Mouse (Mus musculus): ENCODE data around the gene Fam13c.

The Fam13c gene

GRCm38 (mm10) chr10:70599126-70599924 lies 159.0 kb downstream of the Fam13c start:
- DNase-seq (ENCODE audit: low spot score), result peak; percentile 90

DNA sequence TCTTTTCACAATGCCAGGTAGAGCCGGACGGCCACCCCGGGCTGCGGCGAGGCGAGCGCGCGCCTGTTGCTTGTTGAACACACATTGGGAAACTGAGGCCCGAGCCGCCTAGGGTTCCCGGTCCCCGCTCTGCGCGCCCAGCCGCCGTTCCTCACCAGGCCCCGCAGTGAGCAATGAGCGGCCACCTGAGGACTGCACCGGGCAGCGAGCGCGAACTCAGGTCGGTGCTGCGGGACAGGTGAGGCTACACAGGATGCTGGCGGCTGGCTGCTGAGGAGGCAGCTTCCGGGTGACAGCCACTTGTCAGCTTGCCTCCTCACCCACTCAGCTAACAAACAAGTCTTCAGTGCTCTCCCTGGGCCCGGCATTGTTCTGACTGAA lies 159.6 kb downstream of the Fam13c start:
- peak; percentile 37 for DNase-seq (ENCODE audit: low spot score)
